10 mouse cellular contexts compared by ENCODE assay signal in the genomic region with DNA sequence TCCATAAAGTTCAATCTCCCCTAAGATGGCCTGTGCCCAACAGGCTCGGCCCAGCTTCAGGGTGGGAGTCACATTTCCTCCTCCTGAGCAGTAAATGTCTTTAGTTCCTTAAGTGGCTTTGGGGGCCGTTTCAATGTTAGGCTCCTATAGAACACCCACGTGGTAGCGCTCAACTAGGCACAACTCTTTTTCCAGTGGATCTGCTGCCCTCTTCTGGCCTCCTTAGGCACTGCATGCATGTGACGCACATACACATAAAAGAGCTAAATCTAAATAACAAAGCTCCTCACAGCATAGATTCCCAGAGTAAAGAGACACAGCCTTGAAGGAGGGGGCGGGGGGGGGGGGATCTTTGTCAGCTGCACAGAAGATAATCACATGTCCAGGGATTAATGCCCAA.
DNase-seq lines count a peak whose midpoint lies in the region; ATAC-seq and TF ChIP-seq lines count a peak whose summit lies in the region.
"Had no signal": no experiment of that assay in that cellular context is flagged by ENCODE, and none has a peak within 500 bp of the region (broad histone marks: within the 10 kb centered on the region; RNA-seq: fewer than 3 reads in every experiment).

No protein-coding gene starts in this region.

- no peak overlapping the region for H3K9ac ChIP-seq in liver, embryonic 14.5 days (replicated peaks)
- H3K9ac ChIP-seq in liver, embryonic 11.5 days (ENCODE audit: low read depth, low read length), result no peak overlapping the region
- H3K9ac ChIP-seq in neural tube, embryonic 13.5 days, result no peak overlapping the region

- no peak overlapping the region for H3K4me3 ChIP-seq in liver, embryonic 14.5 days (ENCODE audit: insufficient read depth in 1 of 2, low read depth in 2 of 2, low read length in 2 of 2)
- H3K4me3 ChIP-seq in liver, embryonic 11.5 days (ENCODE audit: low read depth, low read length), result no peak overlapping the region
- no peak overlapping the region for H3K4me3 ChIP-seq in neural tube, embryonic 13.5 days

- no peak for TF ChIP-seq EP300 in liver, embryonic 14.5 days (IDR thresholded peaks at IDR 0.05; ENCODE audit: low read depth)

- H3K9me3 ChIP-seq in liver, embryonic 14.5 days (ENCODE audit: control insufficient read depth, low read length), result no peaks in the 10 kb centered on the region; the same call in 1 of the 2 replicates
- no peaks in the 10 kb centered on the region for H3K9me3 ChIP-seq in liver, embryonic 11.5 days (ENCODE audit: control insufficient read depth, low read length)
- H3K9me3 ChIP-seq in neural tube, embryonic 13.5 days, result no peaks in the 10 kb centered on the region

- H3K36me3 ChIP-seq in liver, embryonic 14.5 days (replicated peaks; ENCODE audit: control insufficient read depth, insufficient read depth, low read depth), result no peaks in the 10 kb centered on the region
- no peaks in the 10 kb centered on the region for H3K36me3 ChIP-seq in liver, embryonic 11.5 days (ENCODE audit: control insufficient read depth, insufficient read depth, low read length)
- no peaks in the 10 kb centered on the region for H3K36me3 ChIP-seq in neural tube, embryonic 13.5 days

- peak; percentile 41 for TF ChIP-seq CTCF in liver, embryonic 14.5 days (IDR thresholded peaks at IDR 0.05; ENCODE audit: low read depth)

- ATAC-seq in cerebellum, adult (ENCODE audit: insufficient number of reproducible peaks, low FRiP score, low TSS enrichment), result no peak
- ATAC-seq in liver, embryonic 14.5 days (ENCODE audit: insufficient read depth), result no peak
- ATAC-seq in liver, embryonic 11.5 days (replicated peaks; ENCODE audit: low FRiP score), result no peak
- ATAC-seq in neural tube, embryonic 13.5 days (ENCODE audit: low read depth), result no peak

- no peak overlapping the region for H3K27ac ChIP-seq in liver, embryonic 14.5 days
- no peak overlapping the region for H3K27ac ChIP-seq in liver, embryonic 11.5 days (ENCODE audit: low read depth, low read length)
- H3K27ac ChIP-seq in neural tube, embryonic 13.5 days (replicated peaks), result peak overlapping the region; percentile 57; the same call in 1 of the 2 replicates
- H3K27ac ChIP-seq: macrophage had no signal

- peak; percentile 50 to 81 for DNase-seq in cerebellum, postnatal 14 days
- DNase-seq in liver, embryonic 14.5 days (ENCODE audit: low read depth in 3 of 3, low spot score in 3 of 3), result no peak
- DNase-seq in liver, embryonic 11.5 days (ENCODE audit: low spot score), result no peak
- peak; percentile 43 for DNase-seq in embryo, embryonic 10 days (ENCODE audit: low spot score)
- DNase-seq in spleen, adult 12 weeks (ENCODE audit: low spot score), result no peak
- DNase-seq in ovary, postnatal 10 days (ENCODE audit: low spot score), result no peak
- DNase-seq: kidney, adult 2 months had no signal

- H3K4me2 ChIP-seq in liver, embryonic 14.5 days (ENCODE audit: low read depth), result no peak overlapping the region
- H3K4me2 ChIP-seq in liver, embryonic 11.5 days, result no peak overlapping the region
- no peak overlapping the region for H3K4me2 ChIP-seq in neural tube, embryonic 13.5 days

- WGBS in liver, embryonic 14.5 days (ENCODE audit: insufficient replicate concordance), result 48% methylated on average over 6 of the region's 6 CpGs
- WGBS in liver, embryonic 11.5 days, result 58% methylated on average over 6 of the region's 6 CpGs
- WGBS in neural tube, embryonic 13.5 days, result 50% methylated on average over 6 of the region's 6 CpGs

- no peaks in the 10 kb centered on the region for H3K27me3 ChIP-seq in liver, embryonic 14.5 days (ENCODE audit: control insufficient read depth, insufficient read depth, low read length)
- no peaks in the 10 kb centered on the region for H3K27me3 ChIP-seq in liver, embryonic 11.5 days (replicated peaks; ENCODE audit: control insufficient read depth, insufficient read depth, low read length)
- no peaks in the 10 kb centered on the region for H3K27me3 ChIP-seq in neural tube, embryonic 13.5 days

- H3K4me1 ChIP-seq in liver, embryonic 14.5 days (replicated peaks; ENCODE audit: control insufficient read depth in 2 of 2, insufficient read depth in 2 of 2, low read length in 1 of 2), result no peaks in the 10 kb centered on the region
- H3K4me1 ChIP-seq in liver, embryonic 11.5 days (replicated peaks; ENCODE audit: control insufficient read depth, insufficient read depth, low read length), result no peaks in the 10 kb centered on the region
- peaks cover 4% of the 10 kb centered on the region; the same call in 1 of the 2 replicates for H3K4me1 ChIP-seq in neural tube, embryonic 13.5 days (replicated peaks)

Comparison
In these comparisons a context has a peak if more than half of its experiments do, and no peak if none do; other contexts are left out.
1. DNase-seq: peak in cerebellum, postnatal 14 days (2 of 2) and embryo, embryonic 10 days (single experiment); none in liver, embryonic 14.5 days (0 of 3), liver, embryonic 11.5 days (single experiment), spleen, adult 12 weeks (single experiment) and ovary, postnatal 10 days (single experiment).